Mouse (Mus musculus): Measurements from ENCODE around the gene Olfr983. TPM values are rescaled to one million over a fixed set of nuclear protein-coding genes. Genes with fewer than 3 reads are reported as not detected.

Gene Olfr983
- not detected for total RNA-seq (2022)

- no peak for DNase-seq
Measured at GRCm38 (mm10) chr9:40093495-40093894, at the start of gene Olfr983. Gene Olfr983 (minus strand): TSS chr9:40093595.

- DNase-seq: no peak
Measured at GRCm38 (mm10) chr9:40141544-40141943, 48.1 kb upstream of the Olfr983 start.

DNA sequence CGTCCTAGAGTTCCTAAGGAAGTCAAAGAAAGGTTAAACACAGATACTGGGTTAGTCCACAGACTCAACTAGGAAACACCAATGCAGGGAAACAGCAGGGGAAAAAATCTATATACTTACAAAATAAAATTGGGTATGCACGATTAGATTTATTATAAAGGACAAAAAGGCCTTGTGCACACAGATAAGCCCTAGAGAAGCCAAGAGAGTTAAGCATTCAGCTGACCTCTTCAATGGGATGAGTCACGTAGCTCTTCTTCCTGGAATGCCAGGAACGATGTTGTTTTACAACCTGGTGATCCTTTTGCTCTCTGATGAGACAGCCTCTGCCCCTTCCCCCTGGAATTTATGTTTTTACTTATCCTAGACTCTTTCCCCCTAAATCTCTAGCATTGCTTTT, 46.1 kb upstream of the Olfr983 start:
- no peak for DNase-seq

DNA sequence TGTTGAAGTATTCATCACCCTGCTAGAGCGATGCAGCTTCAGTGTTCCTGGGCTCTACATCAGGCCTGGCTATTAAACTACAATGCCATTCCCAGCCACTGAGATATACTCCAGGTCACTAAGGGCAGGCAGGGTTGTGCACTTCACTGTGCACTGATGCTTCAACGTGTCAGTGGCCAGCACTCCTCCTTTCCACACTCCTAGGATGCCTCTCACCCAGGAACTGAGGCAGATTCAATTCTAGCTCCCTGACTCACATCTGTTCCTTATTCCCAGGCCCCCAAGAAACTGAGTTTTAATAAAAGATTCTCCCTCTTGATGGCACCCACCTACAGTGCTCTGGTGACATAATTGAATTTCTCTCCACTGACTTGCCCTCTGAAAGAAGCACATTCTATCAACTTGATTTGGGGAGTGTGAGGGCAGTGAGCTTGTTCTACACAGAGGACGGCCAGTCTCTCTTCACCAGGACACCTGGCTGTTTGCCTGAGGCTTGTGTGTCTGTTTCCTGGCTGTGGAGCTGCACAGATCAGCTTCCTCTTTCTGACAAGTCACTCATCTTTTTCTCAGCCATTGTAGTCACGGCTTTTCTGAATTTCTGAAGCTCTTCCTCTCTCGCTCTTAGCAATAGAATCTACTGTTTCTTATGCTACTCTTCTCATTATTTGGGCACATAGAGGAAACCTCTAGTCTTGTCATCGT, 43.7 kb upstream of the Olfr983 start:
- no peak for DNase-seq

- DNase-seq: peak; percentile 61
Measured at GRCm38 (mm10) chr9:40130556-40130955, 37.2 kb upstream of the Olfr983 start.

- no peak for DNase-seq
Measured at GRCm38 (mm10) chr9:40130084-40130483, 36.7 kb upstream of the Olfr983 start, which contains the start of gene Olfr985. Gene Olfr985 (minus strand): TSS chr9:40130184.

DNA sequence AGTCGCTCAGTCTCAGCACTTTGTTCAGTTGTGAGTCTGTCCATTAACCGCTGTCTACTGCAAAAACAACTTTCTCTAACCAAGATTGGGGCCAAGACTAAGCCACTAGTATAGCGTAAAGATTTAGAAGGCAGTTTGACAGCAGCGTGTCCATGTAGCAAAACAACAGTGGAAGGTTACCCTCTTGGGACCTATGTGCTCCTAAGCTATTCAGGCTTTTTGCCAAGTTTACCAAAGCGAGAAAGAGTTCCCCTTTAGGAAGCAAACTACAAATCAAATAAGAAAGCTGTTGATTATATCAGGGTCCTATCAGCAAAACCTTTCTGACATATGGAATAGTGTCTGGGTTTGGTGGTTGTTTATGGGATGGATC, 23.9 kb upstream of the Olfr983 start:
- no peak for DNase-seq

DNA sequence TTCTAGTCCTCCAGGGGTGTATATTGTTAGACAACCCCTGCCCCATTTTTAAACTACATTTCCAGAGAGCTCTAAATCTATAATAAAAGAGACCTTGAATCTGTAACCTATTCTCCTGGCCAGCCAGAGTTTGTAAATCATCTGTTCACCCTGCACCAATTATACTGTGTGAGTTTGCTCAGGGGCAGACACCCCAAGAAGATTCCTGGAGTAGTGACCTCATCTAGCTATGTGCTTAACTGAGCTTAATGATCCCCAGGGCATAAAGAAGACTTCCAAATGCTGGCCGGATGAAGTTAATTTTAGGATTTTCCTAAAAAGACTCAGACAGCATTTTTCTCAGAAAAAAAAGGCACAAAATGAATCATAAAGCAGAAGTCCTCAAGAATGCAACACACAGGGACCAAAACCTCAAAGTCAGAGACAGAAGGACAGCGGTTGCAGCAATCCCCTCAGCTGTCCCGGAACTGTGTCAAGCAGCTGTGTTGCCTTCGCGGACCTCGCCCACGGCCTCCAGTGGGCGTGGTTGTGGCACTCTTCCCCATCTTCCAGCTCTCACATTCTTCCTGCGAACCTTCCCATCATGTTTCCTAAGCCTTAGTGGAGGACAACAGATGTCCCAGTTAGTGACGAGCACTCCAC, 23.4 kb upstream of the Olfr983 start:
- DNase-seq: peak; percentile 64

GRCm38 (mm10) chr9:40114106-40114505, 20.7 kb upstream of the Olfr983 start, which contains the start of gene Olfr984:
Gene Olfr984 (minus strand): TSS chr9:40114206.
- no peak for DNase-seq

GRCm38 (mm10) chr9:40094769-40095168, 1.4 kb upstream of the Olfr983 start:
- no peak for DNase-seq

GRCm38 (mm10) chr9:40073529-40073928, 19.9 kb downstream of the Olfr983 start, which contains the start of gene Olfr982:
Gene Olfr982 (plus strand): TSS chr9:40073829.
- DNase-seq: no peak

GRCm38 (mm10) chr9:40050138-40050537, 43.3 kb downstream of the Olfr983 start:
- no peak for DNase-seq

Other genes with a start within 250 kb of the Olfr983 start
- gene Olfr972, start 227.2 kb downstream of the Olfr983 start, total RNA-seq (2022): not detected
- gene Olfr229, start 186.3 kb downstream of the Olfr983 start, total RNA-seq (2022): not detected
- not detected for gene Olfr974, start 156.1 kb downstream of the Olfr983 start, total RNA-seq (2022)
- gene Olfr975, start 141.5 kb downstream of the Olfr983 start, total RNA-seq (2022): not detected
- gene Olfr976, start 132.5 kb downstream of the Olfr983 start, total RNA-seq (2022): not detected
- gene Olfr978, start 101.5 kb downstream of the Olfr983 start, total RNA-seq (2022): not detected
- not detected for gene Olfr979, start 90.1 kb downstream of the Olfr983 start, total RNA-seq (2022)
- gene Olfr980, start 84.0 kb downstream of the Olfr983 start, total RNA-seq (2022): not detected
- not detected for gene Olfr981, start 72.1 kb downstream of the Olfr983 start, total RNA-seq (2022)
- gene Olfr982, start 19.8 kb downstream of the Olfr983 start, total RNA-seq (2022): not detected
- not detected for gene Olfr984, start 20.6 kb upstream of the Olfr983 start, total RNA-seq (2022)
- gene Olfr985, start 36.6 kb upstream of the Olfr983 start, total RNA-seq (2022): under 1 TPM in 1 of 4 experiments, not detected in 3; 0.23 TPM
- gene Tmem225, start 54.5 kb upstream of the Olfr983 start, total RNA-seq (2022): not detected
- gene Olfr986, start 87.3 kb upstream of the Olfr983 start, total RNA-seq (2022): under 1 TPM in 1 of 4 experiments, not detected in 3; 0.08 TPM
- 1 to 10 TPM; 5.8 to 8.0 (median 6.7) TPM for gene Zfp202, start 98.7 kb upstream of the Olfr983 start, total RNA-seq (2022)
- gene Scn3b, start 175.6 kb upstream of the Olfr983 start, total RNA-seq (2022): 10 to 100 TPM in 2 of 4 experiments, 1 to 10 TPM in 2; 8.7 to 14.7 (median 11.9) TPM

Measured in adrenal gland, adult 8-10 months (tissue).